Mouse (Mus musculus) T-helper 17 cell (primary cell): ENCODE data around the gene Gab2.

ENCODE experiments used
- in situ Hi-C, 2 experiments: fragments of 300-600 bp; cut with MboI, MseI; formaldehyde crosslinking; loops; 1 replicate in 1 of 2; 2 replicates in 1 of 2; pipeline ENCODE4 v1.15.1; 2025; ENCODE audit warnings: high pct_unique_total_duplicates in 2 of 2

The Gab2 gene

GRCm38 (mm10) chr7:97081242-97081958 is at the start of gene Gab2:
TSS of gene Gab2 (plus strand) at chr7:97081586.
- in situ Hi-C loops, result loop anchor here (5.0 kb wide), 2 partner anchors 104 to 109 kb away; no protein-coding TSS in a partner anchor

- in situ Hi-C loops, result no loop called here
These were observed 49.0 kb upstream of the Gab2 start for GRCm38 (mm10) chr7:97032412-97032811.

- in situ Hi-C loops, result no loop called here
These were observed 41.7 kb upstream of the Gab2 start for GRCm38 (mm10) chr7:97039641-97040040.

GRCm38 (mm10) chr7:97041868-97042449 is 39.4 kb upstream of the Gab2 start:
- in situ Hi-C loops, result no loop called here

GRCm38 (mm10) chr7:97042981-97043380 is 38.4 kb upstream of the Gab2 start:
- in situ Hi-C loops, result no loop called here

- in situ Hi-C loops, result no loop called here
These were observed 20.4 kb upstream of the Gab2 start for GRCm38 (mm10) chr7:97060966-97061365.

- in situ Hi-C loops, result no loop called here
These were observed 9.9 kb upstream of the Gab2 start for GRCm38 (mm10) chr7:97071512-97071911.

GRCm38 (mm10) chr7:97072061-97072460 is 9.3 kb upstream of the Gab2 start:
- in situ Hi-C loops, result no loop called here

- in situ Hi-C loops, result no loop called here
These were observed 6.4 kb upstream of the Gab2 start for GRCm38 (mm10) chr7:97074974-97075373.

- in situ Hi-C loops, result no loop called here
These were observed 4.4 kb upstream of the Gab2 start for GRCm38 (mm10) chr7:97076977-97077376.

GRCm38 (mm10) chr7:97078685-97079084 is 2.7 kb upstream of the Gab2 start:
- in situ Hi-C loops, result no loop called here

- in situ Hi-C loops, result no loop called here
These were observed 2.2 kb upstream of the Gab2 start for GRCm38 (mm10) chr7:97079145-97079544.

GRCm38 (mm10) chr7:97079651-97080365 is 1.6 kb upstream of the Gab2 start:
- in situ Hi-C loops, result loop anchor here (5.0 kb wide), 2 partner anchors 103 to 108 kb away; no protein-coding TSS in a partner anchor

GRCm38 (mm10) chr7:97080621-97081241 is 655 bp upstream of the Gab2 start:
- in situ Hi-C loops, result loop anchor here (5.0 kb wide), 2 partner anchors 103 to 108 kb away; no protein-coding TSS in a partner anchor

GRCm38 (mm10) chr7:97081959-97082218 is 503 bp downstream of the Gab2 start:
- in situ Hi-C loops, result loop anchor here (5.0 kb wide), 2 partner anchors 105 to 110 kb away; no protein-coding TSS in a partner anchor

GRCm38 (mm10) chr7:97082219-97083101 is 1.1 kb downstream of the Gab2 start:
- in situ Hi-C loops, result loop anchor here (5.0 kb wide), 2 partner anchors 105 to 110 kb away; no protein-coding TSS in a partner anchor

GRCm38 (mm10) chr7:97083579-97083978 is 2.2 kb downstream of the Gab2 start:
- in situ Hi-C loops, result loop anchor here (5.0 kb wide), 2 partner anchors 106 to 111 kb away; no protein-coding TSS in a partner anchor

GRCm38 (mm10) chr7:97084181-97084580 is 2.8 kb downstream of the Gab2 start:
- in situ Hi-C loops, result loop anchor here (5.0 kb wide), 2 partner anchors 107 to 112 kb away; no protein-coding TSS in a partner anchor

GRCm38 (mm10) chr7:97085291-97085690 is 3.9 kb downstream of the Gab2 start:
- in situ Hi-C loops, result loop anchor here in 1 of 2 experiments (5.0 kb wide), 1 partner anchor 217 kb away; no protein-coding TSS in a partner anchor

GRCm38 (mm10) chr7:97094241-97094640 is 12.9 kb downstream of the Gab2 start:
- in situ Hi-C loops, result loop anchor here in 1 of 2 experiments (10.0 kb wide), 1 partner anchor 491 kb away; no protein-coding TSS in a partner anchor

- in situ Hi-C loops, result no loop called here
These were observed 26.7 kb downstream of the Gab2 start for GRCm38 (mm10) chr7:97108119-97108518.
